Mouse (Mus musculus) intestine, postnatal 0 days (tissue): ENCODE measurements around the gene Usp38. TPM values are rescaled to one million over a fixed set of nuclear protein-coding genes. Genes with fewer than 3 reads are reported as not detected.

Experiments used
- ATAC-seq: fragments of 200-750 bp; cut with Nextera tagmentation; 2 replicates; pipeline ENCODE4 v1.8.0; 2017; ENCODE audit warnings: mild to moderate bottlenecking, moderate TSS enrichment, moderate library complexity
- H3K27ac ChIP-seq: fragments of 300-500 bp; sonication (generic); 2 replicates; pipeline ENCODE4 v1.5.1; 2014; ENCODE audit warnings: mild to moderate bottlenecking, low read depth, low read length, moderate library complexity
- H3K27me3 ChIP-seq: fragments of 300-500 bp; sonication (generic); replicated peaks from 2 replicates; pipeline ENCODE4 v1.6.1; 2014; ENCODE audit warnings: low read length, mixed read lengths; ENCODE audit not compliant: control insufficient read depth, insufficient read depth
- H3K36me3 ChIP-seq: fragments of 300-500 bp; sonication (generic); 2 replicates; pipeline ENCODE4 v1.6.1; 2014; ENCODE audit warnings: mild to moderate bottlenecking, moderate library complexity; ENCODE audit not compliant: control insufficient read depth, insufficient read depth
- H3K4me1 ChIP-seq: fragments of 300-500 bp; sonication (generic); replicated peaks from 2 replicates; pipeline ENCODE4 v1.6.1; 2014; ENCODE audit warnings: antibody characterized with exemption, low read length, mixed read lengths; ENCODE audit not compliant: control insufficient read depth, insufficient read depth
- H3K4me2 ChIP-seq: fragments of 300-500 bp; sonication (generic); replicated peaks from 2 replicates; pipeline ENCODE4 v1.6.1; 2014; ENCODE audit warnings: low read depth, mild to moderate bottlenecking, moderate library complexity
- H3K4me3 ChIP-seq: fragments of 300-500 bp; sonication (generic); 2 replicates; pipeline ENCODE4 v1.5.1; 2014; ENCODE audit warnings: low read depth, low read length
- H3K9ac ChIP-seq: fragments of 300-500 bp; sonication (generic); 2 replicates; pipeline ENCODE4 v1.6.1; 2014; ENCODE audit warnings: mild to moderate bottlenecking, low read depth, low read length
- H3K9me3 ChIP-seq: fragments of 300-500 bp; sonication (generic); 2 replicates; pipeline ENCODE4 v1.6.1; 2016; ENCODE audit warnings: mixed run types; ENCODE audit not compliant: control insufficient read depth
- CTCF ChIP-seq: sonication (generic); IDR thresholded peaks from 2 replicates; pipeline ENCODE4 v1.5.1; 2016; ENCODE audit warnings: low read depth, mild to moderate bottlenecking, control low read depth, antibody characterized with exemption, moderate library complexity
- WGBS: fragments of 180-500 bp; shearing (Covaris S2); extraction: QIAGEN DNeasy Blood & Tissue Kit; methylation state at CpG from one replicate; pipeline ENCODE4 v1.1.7; 2014; 5-methylcytosine and 5-hydroxymethylcytosine counted together
- polyA plus RNA-seq: library from polyadenylated mRNA; unstranded; fragments of >200 nt; fragmentation: Nextera tagmentation; extraction: Ambion mirVana; gene quantifications from 2 replicates; pipeline ENCODE4 v1.2.1, GENCODE M21; 2015

Usp38 gene
- polyA plus RNA-seq, 1 experiment from 2014 or later = 9.4 TPM

- peaks cover 71% of the 10 kb centered on the region for H3K36me3 ChIP-seq
- peak; percentile 80 for TF ChIP-seq CTCF
- H3K4me1 ChIP-seq = no peaks in the 10 kb centered on the region
- WGBS = 50% methylated on average over 3 of the region's 3 CpGs
- no peak overlapping the region for H3K9ac ChIP-seq
- H3K27ac ChIP-seq = no peak overlapping the region
- no peak overlapping the region for H3K4me3 ChIP-seq
- H3K9me3 ChIP-seq = no peaks in the 10 kb centered on the region
- 0 out of 2 replicates have a peak, but pooled peaks have one; percentile 36 for ATAC-seq
- H3K27me3 ChIP-seq = no peaks in the 10 kb centered on the region
- H3K4me2 ChIP-seq = no peak overlapping the region
Observed at GRCm38 (mm10) chr8:80991937-80992336, 22.8 kb downstream of the Usp38 start.

GRCm38 (mm10) chr8:80982829-80983228, 31.9 kb downstream of the Usp38 start:
- Histone ChIP-seq H3K9ac (no peak overlapping the region), H3K4me1 (no peaks in the 10 kb centered on the region), H3K9me3 (no peaks in the 10 kb centered on the region), H3K4me3 (no peak overlapping the region), H3K36me3 (peaks cover 44% of the 10 kb centered on the region), H3K27me3 (no peaks in the 10 kb centered on the region), H3K27ac (no peak overlapping the region), H3K4me2 (no peak overlapping the region)
- no peak for TF ChIP-seq CTCF
- no peak for ATAC-seq
- WGBS = 48% methylated on average over 4 of the region's 4 CpGs

GRCm38 (mm10) chr8:80981696-80982095, 33.0 kb downstream of the Usp38 start:
- ATAC-seq = no peak
- Histone ChIP-seq H3K36me3 (peaks cover 36% of the 10 kb centered on the region), H3K4me2 (no peak overlapping the region), H3K27me3 (no peaks in the 10 kb centered on the region), H3K27ac (no peak overlapping the region), H3K4me1 (no peaks in the 10 kb centered on the region), H3K9ac (no peak overlapping the region), H3K4me3 (no peak overlapping the region), H3K9me3 (no peaks in the 10 kb centered on the region)
- no peak for TF ChIP-seq CTCF
- 80% methylated on average over 9 of the region's 9 CpGs for WGBS

GRCm38 (mm10) chr8:80980063-80980462, 34.7 kb downstream of the Usp38 start:
- Histone ChIP-seq H3K27me3 (no peaks in the 10 kb centered on the region), H3K36me3 (peaks cover 25% of the 10 kb centered on the region), H3K4me2 (no peak overlapping the region), H3K4me3 (no peak overlapping the region), H3K27ac (no peak overlapping the region), H3K9me3 (no peaks in the 10 kb centered on the region), H3K9ac (no peak overlapping the region), H3K4me1 (no peaks in the 10 kb centered on the region)
- ATAC-seq = no peak
- WGBS = 94% methylated on average over 4 of the region's 4 CpGs
- TF ChIP-seq CTCF = no peak

- Histone ChIP-seq H3K9me3 (no peaks in the 10 kb centered on the region), H3K9ac (no peak overlapping the region), H3K36me3 (peaks cover 13% of the 10 kb centered on the region; the same call in 1 of the 2 replicates), H3K4me2 (no peak overlapping the region), H3K4me1 (no peaks in the 10 kb centered on the region), H3K27ac (no peak overlapping the region), H3K4me3 (no peak overlapping the region), H3K27me3 (no peaks in the 10 kb centered on the region)
- 61% methylated on average over 1 of the region's 1 CpGs for WGBS
- TF ChIP-seq CTCF = no peak
- no peak for ATAC-seq
Observed at GRCm38 (mm10) chr8:80977231-80977630, 37.5 kb downstream of the Usp38 start.

GRCm38 (mm10) chr8:80971150-80971549, 43.6 kb downstream of the Usp38 start:
- ATAC-seq = no peak
- Histone ChIP-seq H3K4me3 (no peak overlapping the region), H3K27me3 (no peaks in the 10 kb centered on the region), H3K4me1 (no peaks in the 10 kb centered on the region), H3K9ac (no peak overlapping the region), H3K9me3 (no peaks in the 10 kb centered on the region), H3K36me3 (no peaks in the 10 kb centered on the region), H3K4me2 (no peak overlapping the region), H3K27ac (no peak overlapping the region)
- TF ChIP-seq CTCF = no peak
- 87% methylated on average over 8 of the region's 9 CpGs for WGBS

GRCm38 (mm10) chr8:80970000-80970685, 44.6 kb downstream of the Usp38 start:
- Histone ChIP-seq H3K4me3 (no peak overlapping the region), H3K27me3 (no peaks in the 10 kb centered on the region), H3K4me1 (no peaks in the 10 kb centered on the region), H3K9me3 (no peaks in the 10 kb centered on the region), H3K9ac (no peak overlapping the region), H3K4me2 (no peak overlapping the region), H3K36me3 (no peaks in the 10 kb centered on the region), H3K27ac (no peak overlapping the region)
- 85% methylated on average over 11 of the region's 11 CpGs for WGBS
- ATAC-seq = no peak
- no peak for TF ChIP-seq CTCF
